13 mouse cellular contexts compared by ENCODE assay signal in genomic region chr13:107261479-107262050, GRCm38 (mm10).
"Had no signal": no experiment of that assay in that cellular context is flagged by ENCODE, and none has a peak within 500 bp of the region (broad histone marks: within the 10 kb centered on the region; RNA-seq: fewer than 3 reads in every experiment).

No protein-coding gene starts in this region.

- H3K27ac ChIP-seq: kidney, postnatal 0 days; limb, embryonic 15.5 days; liver, embryonic 13.5 days; lung, embryonic 15.5 days; neural tube, embryonic 13.5 days had no signal

- H3K9me3 ChIP-seq: limb, embryonic 15.5 days; liver, embryonic 13.5 days; lung, embryonic 15.5 days; neural tube, embryonic 13.5 days had no signal

- H3K36me3 ChIP-seq: limb, embryonic 15.5 days; liver, embryonic 13.5 days; lung, embryonic 15.5 days; neural tube, embryonic 13.5 days had no signal

- H3K4me2 ChIP-seq: limb, embryonic 15.5 days; liver, embryonic 13.5 days; lung, embryonic 15.5 days; neural tube, embryonic 13.5 days had no signal

- H3K4me3 ChIP-seq: limb, embryonic 15.5 days; liver, embryonic 13.5 days; lung, embryonic 15.5 days; neural tube, embryonic 13.5 days had no signal

- H3K4me1 ChIP-seq: limb, embryonic 15.5 days; liver, embryonic 13.5 days; lung, embryonic 15.5 days; neural tube, embryonic 13.5 days had no signal

- H3K9ac ChIP-seq: limb, embryonic 15.5 days; liver, embryonic 13.5 days; liver, postnatal 0 days; lung, embryonic 15.5 days; neural tube, embryonic 13.5 days had no signal

- ATAC-seq: liver, postnatal 0 days had no signal

- H3K27me3 ChIP-seq: limb, embryonic 15.5 days; liver, embryonic 13.5 days; lung, embryonic 15.5 days; neural tube, embryonic 13.5 days had no signal

- DNase-seq: kidney, adult 2 months; kidney, postnatal 36 days; layer of hippocampus, adult 9-11 months; layer of hippocampus, postnatal 36 days; liver, embryonic 13.5 days; liver, postnatal 0 days; right cerebral cortex, adult 18-20 months; right cerebral cortex, postnatal 25 days; thymus, postnatal 4 days had no signal
